Mouse (Mus musculus) colon, adult 2 months (tissue): Measurements from ENCODE around the gene Lpcat2b. TPM values are rescaled to one million over a fixed set of nuclear protein-coding genes. Genes with fewer than 3 reads are reported as not detected.

Experiments
- polyA plus RNA-seq: library from polyadenylated mRNA; depleted of rRNA; stranded (reverse); fragments of >200 nt; gene quantifications from 2 replicates; pipeline ENCODE4 v1.2.3, GENCODE M21; 2012; rRNA removed

Gene Lpcat2b
- not detected in 2 replicates for polyA plus RNA-seq

GRCm38 (mm10) chr5:107431249-107431648 lies at the start of gene Lpcat2b:
Gene Lpcat2b, plus strand, starts transcription at chr5:107431549.

GRCm38 (mm10) chr5:107402436-107402835 lies 28.9 kb upstream of the Lpcat2b start, which contains the start of gene Ephx4:
Gene Ephx4, plus strand, starts transcription at chr5:107402736.

GRCm38 (mm10) chr5:107437464-107438281 lies 6.3 kb downstream of the Lpcat2b start, which contains the start of gene Btbd8:
Gene Btbd8, plus strand, starts transcription at chr5:107437997.

Other genes starting within 250 kb of the Lpcat2b start
- 11.1 and 15.9 TPM in 2 replicates for gene Tgfbr3, start 141.9 kb upstream of the Lpcat2b start, polyA plus RNA-seq
- gene Brdt, start 100.4 kb upstream of the Lpcat2b start, polyA plus RNA-seq, result 0.93 and 1.3 TPM in 2 replicates
- 14.0 and 14.8 TPM in 2 replicates for gene Ephx4, start 28.8 kb upstream of the Lpcat2b start, polyA plus RNA-seq
- gene Btbd8, start 6.4 kb downstream of the Lpcat2b start, polyA plus RNA-seq, result 0.79 and 1.4 TPM in 2 replicates
- 0.07 TPM in 1 of 2 replicates, not detected in the other for gene Gm42669, start 76.1 kb downstream of the Lpcat2b start, polyA plus RNA-seq
- not detected in 2 replicates for gene 1700028K03Rik, start 103.2 kb downstream of the Lpcat2b start, polyA plus RNA-seq
- gene Rpap2, start 165.8 kb downstream of the Lpcat2b start, polyA plus RNA-seq, result 2.2 and 2.4 TPM in 2 replicates
- gene Glmn, start 166.3 kb downstream of the Lpcat2b start, polyA plus RNA-seq, result 0.57 and 0.64 TPM in 2 replicates